15 mouse cellular contexts compared by ENCODE assay signal in the genomic region with DNA sequence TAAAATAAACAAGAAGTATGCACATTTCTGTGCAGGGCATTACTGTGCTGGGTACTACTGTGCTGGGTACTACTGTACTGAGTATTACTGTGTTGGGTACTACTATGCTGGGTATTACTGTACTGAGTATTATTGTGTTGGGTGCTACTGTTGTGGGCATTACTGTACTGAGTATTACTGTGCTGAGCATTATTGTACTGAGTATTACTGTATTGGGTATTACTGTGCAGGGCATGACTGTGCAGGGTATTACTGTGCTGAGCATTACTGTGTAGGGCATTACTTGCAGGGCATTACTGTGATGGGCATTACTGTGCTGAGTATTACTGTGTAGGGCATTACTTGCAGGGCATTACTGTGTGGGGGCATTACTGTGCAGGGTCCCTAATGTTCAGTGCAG.
DNase-seq lines count a peak whose midpoint lies in the region; ATAC-seq lines count a peak whose summit lies in the region.
"Had no signal": no experiment of that assay in that cellular context is flagged by ENCODE, and none has a peak within 500 bp of the region (broad histone marks: within the 10 kb centered on the region; RNA-seq: fewer than 3 reads in every experiment).

No protein-coding gene starts in this region.

- no peaks in the 10 kb centered on the region for H3K9me3 ChIP-seq in hindbrain, embryonic 16.5 days (ENCODE audit: control insufficient read depth, low read length)
- H3K9me3 ChIP-seq in hindbrain, embryonic 14.5 days (ENCODE audit: control insufficient read depth, low read length) = no peaks in the 10 kb centered on the region
- no peaks in the 10 kb centered on the region for H3K9me3 ChIP-seq in midbrain, embryonic 12.5 days
- no peaks in the 10 kb centered on the region for H3K9me3 ChIP-seq in midbrain, embryonic 15.5 days
- no peaks in the 10 kb centered on the region for H3K9me3 ChIP-seq in embryonic facial prominence, embryonic 15.5 days (replicated peaks)
- no peaks in the 10 kb centered on the region for H3K9me3 ChIP-seq in forebrain, embryonic 15.5 days
- H3K9me3 ChIP-seq: limb, embryonic 15.5 days; stomach, embryonic 15.5 days had no signal

- no peaks in the 10 kb centered on the region for H3K36me3 ChIP-seq in hindbrain, embryonic 16.5 days (ENCODE audit: control insufficient read depth, insufficient read depth, low read length)
- no peaks in the 10 kb centered on the region for H3K36me3 ChIP-seq in hindbrain, embryonic 14.5 days (replicated peaks; ENCODE audit: control insufficient read depth, insufficient read depth)
- no peaks in the 10 kb centered on the region for H3K36me3 ChIP-seq in midbrain, embryonic 12.5 days
- H3K36me3 ChIP-seq in midbrain, embryonic 15.5 days (replicated peaks) = no peaks in the 10 kb centered on the region
- H3K36me3 ChIP-seq in embryonic facial prominence, embryonic 15.5 days = no peaks in the 10 kb centered on the region
- H3K36me3 ChIP-seq in forebrain, embryonic 15.5 days = no peaks in the 10 kb centered on the region
- H3K36me3 ChIP-seq: limb, embryonic 15.5 days; stomach, embryonic 15.5 days had no signal

- ATAC-seq in hindbrain, embryonic 16.5 days = 0 out of 2 replicates have a peak, but pooled peaks have one; percentile 20
- no peak for ATAC-seq in hindbrain, embryonic 14.5 days (ENCODE audit: low FRiP score)
- peak; percentile 58 for ATAC-seq in midbrain, embryonic 12.5 days (ENCODE audit: low FRiP score, low read depth)
- no peak for ATAC-seq in midbrain, embryonic 15.5 days (replicated peaks)
- 0 out of 2 replicates have a peak, but pooled peaks have one; percentile 11 for ATAC-seq in embryonic facial prominence, embryonic 15.5 days (ENCODE audit: insufficient number of reproducible peaks, low FRiP score, low TSS enrichment, low read depth)
- peak; percentile 58 for ATAC-seq in forebrain, embryonic 15.5 days (replicated peaks)

- no peak overlapping the region for H3K27ac ChIP-seq in hindbrain, embryonic 16.5 days (ENCODE audit: low read depth, low read length)
- H3K27ac ChIP-seq in hindbrain, embryonic 14.5 days = no peak overlapping the region
- H3K27ac ChIP-seq in midbrain, embryonic 12.5 days (replicated peaks) = no peak overlapping the region
- H3K27ac ChIP-seq in midbrain, embryonic 15.5 days = no peak overlapping the region
- no peak overlapping the region for H3K27ac ChIP-seq in embryonic facial prominence, embryonic 15.5 days (replicated peaks)
- no peak overlapping the region for H3K27ac ChIP-seq in forebrain, embryonic 15.5 days (replicated peaks)
- H3K27ac ChIP-seq: limb, embryonic 15.5 days; stomach, embryonic 15.5 days had no signal

- intact Hi-C loops in left cerebral cortex, postnatal 36 days (cut with DNase I) = no loop called here
- intact Hi-C loops in heart, postnatal 25 days (cut with DNase I) = loop anchor here (10.0 kb wide), 1 partner anchor 1406 kb away; no protein-coding TSS in a partner anchor

- no peak for DNase-seq in hindbrain, embryonic 14.5 days (ENCODE audit: low spot score)
- DNase-seq in left cerebral cortex, postnatal 36 days (ENCODE audit: low spot score in 2 of 2) = no peak
- no peak for DNase-seq in heart, postnatal 25 days (ENCODE audit: low spot score)
- DNase-seq: cerebellum, adult 2 months; kidney, adult 11 months; lung, postnatal 14 days; right cerebral cortex, postnatal 25 days; thymus, adult 2 months had no signal

- no peaks in the 10 kb centered on the region for H3K27me3 ChIP-seq in hindbrain, embryonic 16.5 days (replicated peaks; ENCODE audit: control insufficient read depth, insufficient read depth, low read length)
- H3K27me3 ChIP-seq in hindbrain, embryonic 14.5 days (ENCODE audit: control insufficient read depth, insufficient read depth, low read length) = no peaks in the 10 kb centered on the region
- H3K27me3 ChIP-seq in midbrain, embryonic 12.5 days = no peaks in the 10 kb centered on the region
- no peaks in the 10 kb centered on the region for H3K27me3 ChIP-seq in midbrain, embryonic 15.5 days (replicated peaks)
- H3K27me3 ChIP-seq in embryonic facial prominence, embryonic 15.5 days = no peaks in the 10 kb centered on the region
- no peaks in the 10 kb centered on the region for H3K27me3 ChIP-seq in forebrain, embryonic 15.5 days
- H3K27me3 ChIP-seq: limb, embryonic 15.5 days; stomach, embryonic 15.5 days had no signal

- no peak overlapping the region for H3K4me3 ChIP-seq in hindbrain, embryonic 16.5 days (ENCODE audit: low read length)
- H3K4me3 ChIP-seq in hindbrain, embryonic 14.5 days (replicated peaks; ENCODE audit: low read length) = no peak overlapping the region
- no peak overlapping the region for H3K4me3 ChIP-seq in midbrain, embryonic 12.5 days
- H3K4me3 ChIP-seq in midbrain, embryonic 15.5 days = no peak overlapping the region
- no peak overlapping the region for H3K4me3 ChIP-seq in embryonic facial prominence, embryonic 15.5 days (replicated peaks)
- H3K4me3 ChIP-seq in forebrain, embryonic 15.5 days = no peak overlapping the region
- H3K4me3 ChIP-seq: limb, embryonic 15.5 days; stomach, embryonic 15.5 days had no signal

- no peaks in the 10 kb centered on the region for H3K4me1 ChIP-seq in hindbrain, embryonic 16.5 days (ENCODE audit: control insufficient read depth, insufficient read depth, low read depth, low read length)
- no peaks in the 10 kb centered on the region for H3K4me1 ChIP-seq in hindbrain, embryonic 14.5 days (replicated peaks; ENCODE audit: control insufficient read depth, insufficient read depth, low read length)
- H3K4me1 ChIP-seq in midbrain, embryonic 12.5 days = no peaks in the 10 kb centered on the region
- H3K4me1 ChIP-seq in midbrain, embryonic 15.5 days = no peaks in the 10 kb centered on the region
- no peaks in the 10 kb centered on the region for H3K4me1 ChIP-seq in embryonic facial prominence, embryonic 15.5 days
- no peaks in the 10 kb centered on the region for H3K4me1 ChIP-seq in forebrain, embryonic 15.5 days
- H3K4me1 ChIP-seq: limb, embryonic 15.5 days; stomach, embryonic 15.5 days had no signal

- no peak overlapping the region for H3K9ac ChIP-seq in hindbrain, embryonic 16.5 days (ENCODE audit: low read depth, low read length)
- H3K9ac ChIP-seq in hindbrain, embryonic 14.5 days = no peak overlapping the region
- H3K9ac ChIP-seq in midbrain, embryonic 12.5 days (replicated peaks) = no peak overlapping the region
- H3K9ac ChIP-seq in midbrain, embryonic 15.5 days = no peak overlapping the region
- no peak overlapping the region for H3K9ac ChIP-seq in embryonic facial prominence, embryonic 15.5 days
- H3K9ac ChIP-seq in forebrain, embryonic 15.5 days (replicated peaks) = no peak overlapping the region
- H3K9ac ChIP-seq: limb, embryonic 15.5 days; stomach, embryonic 15.5 days had no signal

- H3K4me2 ChIP-seq in hindbrain, embryonic 16.5 days (ENCODE audit: low read length) = no peak overlapping the region
- H3K4me2 ChIP-seq in hindbrain, embryonic 14.5 days (replicated peaks) = no peak overlapping the region
- H3K4me2 ChIP-seq in midbrain, embryonic 12.5 days (replicated peaks) = no peak overlapping the region
- no peak overlapping the region for H3K4me2 ChIP-seq in midbrain, embryonic 15.5 days
- no peak overlapping the region for H3K4me2 ChIP-seq in embryonic facial prominence, embryonic 15.5 days (replicated peaks)
- H3K4me2 ChIP-seq in forebrain, embryonic 15.5 days (replicated peaks) = no peak overlapping the region
- H3K4me2 ChIP-seq: limb, embryonic 15.5 days; stomach, embryonic 15.5 days had no signal

Comparison
In these comparisons a context has a peak if more than half of its experiments do, and no peak if none do; other contexts are left out.
1. ATAC-seq: peak in hindbrain, embryonic 16.5 days (single experiment), midbrain, embryonic 12.5 days (single experiment), embryonic facial prominence, embryonic 15.5 days (single experiment) and forebrain, embryonic 15.5 days (single experiment); none in hindbrain, embryonic 14.5 days (single experiment) and midbrain, embryonic 15.5 days (single experiment).